Mouse (Mus musculus) CD4-positive, CD25-positive, alpha-beta regulatory T cell, adult 2 months (primary cell): ENCODE data around the gene Scgb1b10.
"Not testable (repeated sequence)": the region's sequence is repeated elsewhere in the genome, so short reads cannot be mapped to it uniquely, and the experiment has no call there.

ENCODE experiments used
- DNase-seq: peaks from one replicate; pipeline ENCODE4 v3.0.0-alpha.2; 2012; ENCODE audit warnings: low read depth, low spot score

Gene Scgb1b10

GRCm38 (mm10) chr7:32100553-32100952 is at the start of gene Scgb1b10:
TSS of gene Scgb1b10 (plus strand) at chr7:32100853.
- DNase-seq: not testable (repeated sequence)
